Mouse (Mus musculus) testis, adult 2 months (tissue): ENCODE measurements around the gene Ube2d3.

ENCODE experiments used
- CTCF ChIP-seq: fragments of 200-500 bp; IDR thresholded peaks from 2 replicates; pipeline ENCODE4 v1.5.1; 2012; ENCODE audit warnings: low read depth, mild to moderate bottlenecking, inconsistent platforms, low read length, moderate library complexity; ENCODE audit not compliant: control insufficient read depth, insufficient read depth, insufficient replicate concordance
- POLR2A ChIP-seq: fragments of 200-500 bp; IDR thresholded peaks from 2 replicates; pipeline ENCODE4 v1.6.1; 2012; ENCODE audit warnings: low read depth, mild to moderate bottlenecking, inconsistent platforms, low read length, moderate library complexity; ENCODE audit not compliant: control insufficient read depth

GRCm38 (mm10) chr3:135487803-135488202 is 49.9 kb downstream of the Ube2d3 start:
- no peak for TF ChIP-seq CTCF
- TF ChIP-seq POLR2A: no peak
